Comparison of ENCODE assay signal across 9 mouse cellular contexts in genomic region chr8:57579845-57580244, GRCm38 (mm10).
DNase-seq lines count a peak whose midpoint lies in the region; ATAC-seq and TF ChIP-seq lines count a peak whose summit lies in the region.
"Had no signal": no experiment of that assay in that cellular context is flagged by ENCODE, and none has a peak within 500 bp of the region (broad histone marks: within the 10 kb centered on the region; RNA-seq: fewer than 3 reads in every experiment).

No protein-coding gene starts in this region.

- H3K36me3 ChIP-seq in liver, embryonic 13.5 days, result no peaks in the 10 kb centered on the region
- peaks cover 4% of the 10 kb centered on the region; the same call in 1 of the 2 replicates for H3K36me3 ChIP-seq in small intestine, adult 2 months (ENCODE audit: control insufficient read depth, insufficient read depth, low read length)
- H3K36me3 ChIP-seq in kidney, embryonic 16.5 days (ENCODE audit: insufficient read depth, low read length), result no peaks in the 10 kb centered on the region
- no peaks in the 10 kb centered on the region for H3K36me3 ChIP-seq in midbrain, embryonic 14.5 days (ENCODE audit: control insufficient read depth, insufficient read depth, low read length)
- no peaks in the 10 kb centered on the region for H3K36me3 ChIP-seq in forebrain, embryonic 13.5 days (ENCODE audit: poor library complexity, severe bottlenecking)

- no peak for TF ChIP-seq POLR2A in small intestine, adult 2 months (IDR thresholded peaks at IDR 0.05; ENCODE audit: low read depth, low read length)

- H3K9me3 ChIP-seq in liver, embryonic 13.5 days (replicated peaks), result no peaks in the 10 kb centered on the region
- no peaks in the 10 kb centered on the region for H3K9me3 ChIP-seq in kidney, embryonic 16.5 days (ENCODE audit: low read length)
- no peaks in the 10 kb centered on the region for H3K9me3 ChIP-seq in midbrain, embryonic 14.5 days (ENCODE audit: control insufficient read depth, low read length)
- no peaks in the 10 kb centered on the region for H3K9me3 ChIP-seq in forebrain, embryonic 13.5 days (replicated peaks)

- no peak overlapping the region for H3K9ac ChIP-seq in liver, embryonic 13.5 days
- no peak overlapping the region for H3K9ac ChIP-seq in kidney, embryonic 16.5 days (replicated peaks; ENCODE audit: low read length)
- no peak overlapping the region for H3K9ac ChIP-seq in midbrain, embryonic 14.5 days (replicated peaks; ENCODE audit: low read length)
- H3K9ac ChIP-seq in forebrain, embryonic 13.5 days, result no peak overlapping the region

- H3K4me2 ChIP-seq in liver, embryonic 13.5 days, result no peak overlapping the region
- H3K4me2 ChIP-seq in kidney, embryonic 16.5 days (replicated peaks; ENCODE audit: low read depth, low read length), result no peak overlapping the region
- no peak overlapping the region for H3K4me2 ChIP-seq in midbrain, embryonic 14.5 days (ENCODE audit: low read length)
- no peak overlapping the region for H3K4me2 ChIP-seq in forebrain, embryonic 13.5 days

- no peak for TF ChIP-seq CTCF in small intestine, adult 2 months (IDR thresholded peaks at IDR 0.05; ENCODE audit: extremely low read depth, insufficient read length, insufficient replicate concordance, low read depth, low read length)

- peaks cover 43% of the 10 kb centered on the region for H3K4me1 ChIP-seq in liver, embryonic 13.5 days (replicated peaks)
- H3K4me1 ChIP-seq in small intestine, adult 2 months (ENCODE audit: control insufficient read depth, insufficient read depth, insufficient read length, low read length), result peaks cover 23% of the 10 kb centered on the region; the same call in 1 of the 2 replicates
- 0 out of 2 replicates have a peak, but pooled peaks cover 8% of the 10 kb centered on the region for H3K4me1 ChIP-seq in kidney, embryonic 16.5 days (ENCODE audit: insufficient read depth, low read length)
- peaks cover 7% of the 10 kb centered on the region; the same call in 1 of the 2 replicates for H3K4me1 ChIP-seq in midbrain, embryonic 14.5 days (ENCODE audit: control insufficient read depth, insufficient read depth, low read length)
- peaks cover 23% of the 10 kb centered on the region for H3K4me1 ChIP-seq in forebrain, embryonic 13.5 days

- no peak overlapping the region for H3K27ac ChIP-seq in liver, embryonic 13.5 days
- H3K27ac ChIP-seq in small intestine, adult 2 months (ENCODE audit: insufficient read depth, low read depth, low read length), result peak overlapping the region; percentile 23; the same call in 1 of the 2 replicates
- no peak overlapping the region for H3K27ac ChIP-seq in kidney, embryonic 16.5 days (ENCODE audit: low read length)
- H3K27ac ChIP-seq in midbrain, embryonic 14.5 days (replicated peaks; ENCODE audit: low read depth, low read length), result no peak overlapping the region
- H3K27ac ChIP-seq in forebrain, embryonic 13.5 days, result no peak overlapping the region

- peak; percentile 6 to 16 for DNase-seq in CD8-positive naive resting alpha-beta T cell, adult 2 months (ENCODE audit: low read depth in 2 of 2, low spot score in 2 of 2)
- peak; percentile 63 for DNase-seq in R1 (ENCODE audit: low read depth, low spot score)
- peak; percentile 53 for DNase-seq in liver, embryonic 13.5 days
- DNase-seq in midbrain, embryonic 14.5 days, result no peak
- DNase-seq in testis, postnatal 10 days (ENCODE audit: low spot score), result no peak
- DNase-seq: kidney, adult 8-10 months had no signal

- no peak overlapping the region for H3K4me3 ChIP-seq in liver, embryonic 13.5 days (replicated peaks)
- H3K4me3 ChIP-seq in small intestine, adult 2 months (ENCODE audit: low read depth, low read length), result no peak overlapping the region
- H3K4me3 ChIP-seq in kidney, embryonic 16.5 days (ENCODE audit: low read length), result no peak overlapping the region
- H3K4me3 ChIP-seq in midbrain, embryonic 14.5 days (replicated peaks; ENCODE audit: low read depth, low read length), result no peak overlapping the region
- no peak overlapping the region for H3K4me3 ChIP-seq in forebrain, embryonic 13.5 days

- whole genome bisulfite sequencing in liver, embryonic 13.5 days (ENCODE audit: insufficient replicate concordance), result 35% methylated on average over 6 of the region's 6 CpGs
- 15% methylated on average over 6 of the region's 6 CpGs for WGBS in small intestine, adult 2 months
- 72% methylated on average over 6 of the region's 6 CpGs for WGBS in kidney, embryonic 16.5 days
- WGBS in midbrain, embryonic 14.5 days, result 85% methylated on average over 6 of the region's 6 CpGs
- 76% methylated on average over 6 of the region's 6 CpGs for WGBS in forebrain, embryonic 13.5 days

- ATAC-seq in liver, embryonic 13.5 days (ENCODE audit: low read depth), result peak; percentile 70
- ATAC-seq in kidney, embryonic 16.5 days (ENCODE audit: low FRiP score, low TSS enrichment), result no peak; the same call in 1 of the 2 replicates
- no peak for ATAC-seq in midbrain, embryonic 14.5 days (ENCODE audit: low FRiP score, low TSS enrichment)
- no peak for ATAC-seq in forebrain, embryonic 13.5 days

- no peaks in the 10 kb centered on the region for H3K27me3 ChIP-seq in liver, embryonic 13.5 days
- H3K27me3 ChIP-seq in small intestine, adult 2 months (ENCODE audit: control insufficient read depth, insufficient read depth, low read length), result no peaks in the 10 kb centered on the region
- H3K27me3 ChIP-seq in kidney, embryonic 16.5 days (ENCODE audit: insufficient read depth, low read length), result no peaks in the 10 kb centered on the region
- no peaks in the 10 kb centered on the region for H3K27me3 ChIP-seq in midbrain, embryonic 14.5 days (ENCODE audit: control insufficient read depth, insufficient read depth, low read length)
- H3K27me3 ChIP-seq in forebrain, embryonic 13.5 days, result no peaks in the 10 kb centered on the region

Comparison
In these comparisons a context has a peak if more than half of its experiments do, and no peak if none do; other contexts are left out.
1. DNase-seq: peak in CD8-positive naive resting alpha-beta T cell, adult 2 months (2 of 2), R1 (single experiment) and liver, embryonic 13.5 days (single experiment); none in midbrain, embryonic 14.5 days (single experiment) and testis, postnatal 10 days (single experiment).